Mouse (Mus musculus): Measurements from ENCODE around the gene Lhx3. TPM values are rescaled to one million over a fixed set of nuclear protein-coding genes. Genes with fewer than 3 reads are reported as not detected.
A peak's percentile ranks its signal among the peaks of the same experiment; 100 is the strongest.

Lhx3 gene
- polyA plus RNA-seq, 1 experiment from 2014 or later = 8.5 TPM

DNA sequence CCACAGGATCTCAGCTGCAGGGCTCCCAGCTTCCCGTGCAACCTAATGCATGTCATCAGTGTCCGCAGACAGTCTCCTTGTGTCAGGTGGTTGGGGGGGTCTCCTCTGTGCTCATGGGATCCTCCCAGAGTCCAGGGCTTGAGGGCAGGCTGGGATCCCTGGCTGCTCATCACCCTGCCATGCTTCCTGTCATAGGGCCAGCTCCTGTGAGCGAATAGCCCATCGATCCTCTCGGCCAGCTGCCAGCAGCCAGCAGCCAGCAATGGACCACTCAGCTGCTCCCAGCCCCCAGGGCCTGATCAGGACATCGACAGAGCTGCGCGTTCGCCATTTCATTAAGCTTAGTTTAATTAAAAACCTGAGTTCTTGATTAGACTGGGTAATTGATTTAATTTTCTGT lies 50.0 kb downstream of the Lhx3 start:
- Histone ChIP-seq H3K9me3 (replicated peaks) (no peaks in the 10 kb centered on the region), H3K4me3 (replicated peaks) (no peak overlapping the region), H3K27ac (replicated peaks) (peak overlapping the region; percentile 37; the same call in 1 of the 2 replicates), H3K27me3 (replicated peaks) (no peaks in the 10 kb centered on the region), H3K36me3 (no peaks in the 10 kb centered on the region), H3K9ac (replicated peaks) (no peak overlapping the region), H3K4me1 (peaks cover 36% of the 10 kb centered on the region), H3K4me2 (peak overlapping the region; percentile 15)
- WGBS = 31% methylated on average over 9 of the region's 9 CpGs
- peak; percentile 32; the same call in 1 of the 2 replicates for ATAC-seq (ENCODE audit: low FRiP score)

- peak; percentile 34; the same call in 1 of the 2 replicates for ATAC-seq (ENCODE audit: low FRiP score)
- Histone ChIP-seq H3K4me2 (0 out of 2 replicates have a peak overlapping the region, but pooled peaks have one; percentile 5), H3K9me3 (replicated peaks) (no peaks in the 10 kb centered on the region), H3K36me3 (no peaks in the 10 kb centered on the region), H3K9ac (replicated peaks) (no peak overlapping the region), H3K4me3 (replicated peaks) (no peak overlapping the region), H3K27ac (replicated peaks) (peak overlapping the region; percentile 49; the same call in 1 of the 2 replicates), H3K27me3 (replicated peaks) (no peaks in the 10 kb centered on the region), H3K4me1 (peaks cover 36% of the 10 kb centered on the region)
- WGBS = 34% methylated on average over 10 of the region's 10 CpGs
Observed at GRCm38 (mm10) chr2:26156191-26156977, 51.7 kb downstream of the Lhx3 start.

- Histone ChIP-seq H3K9ac (replicated peaks) (no peak overlapping the region), H3K4me1 (peaks cover 36% of the 10 kb centered on the region), H3K4me2 (no peak overlapping the region), H3K9me3 (replicated peaks) (no peaks in the 10 kb centered on the region), H3K4me3 (replicated peaks) (no peak overlapping the region), H3K27me3 (replicated peaks) (no peaks in the 10 kb centered on the region), H3K36me3 (no peaks in the 10 kb centered on the region), H3K27ac (replicated peaks) (no peak overlapping the region; the same call in 1 of the 2 replicates)
- ATAC-seq (ENCODE audit: low FRiP score) = no peak
- WGBS = 83% methylated on average over 3 of the region's 3 CpGs
Observed at GRCm38 (mm10) chr2:26155737-26156136, 52.4 kb downstream of the Lhx3 start.

DNA sequence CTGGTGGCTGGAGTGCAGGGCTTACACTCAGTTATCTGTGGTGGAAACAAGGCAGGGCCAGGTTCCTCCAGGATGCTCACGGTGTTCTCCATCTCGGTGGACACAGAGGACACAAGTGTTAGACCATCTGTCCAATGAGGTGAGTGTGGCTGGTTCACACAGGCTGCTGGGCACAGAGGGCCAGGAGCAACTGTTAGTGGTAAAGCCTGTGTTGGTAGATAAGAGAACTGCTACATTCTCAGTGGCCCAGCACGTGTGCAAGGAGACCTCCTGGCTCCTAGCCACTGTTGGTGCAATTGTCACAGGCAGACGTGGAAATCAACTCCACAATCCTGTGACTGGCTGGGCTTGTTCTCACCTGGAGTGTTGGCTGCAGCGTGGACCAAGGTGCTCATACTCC lies 53.5 kb downstream of the Lhx3 start:
- H3K27ac ChIP-seq (replicated peaks) = no peak overlapping the region
- no peaks in the 10 kb centered on the region for H3K9me3 ChIP-seq (replicated peaks)
- H3K4me1 ChIP-seq = peaks cover 36% of the 10 kb centered on the region
- H3K27me3 ChIP-seq (replicated peaks) = no peaks in the 10 kb centered on the region
- H3K4me3 ChIP-seq (replicated peaks) = no peak overlapping the region
- WGBS = 73% methylated on average over 5 of the region's 5 CpGs
- H3K36me3 ChIP-seq = no peaks in the 10 kb centered on the region
- ATAC-seq (ENCODE audit: low FRiP score) = 0 out of 2 replicates have a peak, but pooled peaks have one; percentile 3
- H3K9ac ChIP-seq (replicated peaks) = no peak overlapping the region
- H3K4me2 ChIP-seq = no peak overlapping the region

GRCm38 (mm10) chr2:26153909-26154340 lies 54.2 kb downstream of the Lhx3 start:
- 12% methylated on average over 4 of the region's 4 CpGs for WGBS
- H3K27me3 ChIP-seq (replicated peaks) = no peaks in the 10 kb centered on the region
- no peak overlapping the region for H3K4me3 ChIP-seq (replicated peaks)
- no peaks in the 10 kb centered on the region for H3K36me3 ChIP-seq
- H3K9ac ChIP-seq (replicated peaks) = no peak overlapping the region
- peak; percentile 76 for ATAC-seq (ENCODE audit: low FRiP score)
- peaks cover 36% of the 10 kb centered on the region for H3K4me1 ChIP-seq
- no peaks in the 10 kb centered on the region for H3K9me3 ChIP-seq (replicated peaks)
- H3K4me2 ChIP-seq = no peak overlapping the region
- no peak overlapping the region for H3K27ac ChIP-seq (replicated peaks)

DNA sequence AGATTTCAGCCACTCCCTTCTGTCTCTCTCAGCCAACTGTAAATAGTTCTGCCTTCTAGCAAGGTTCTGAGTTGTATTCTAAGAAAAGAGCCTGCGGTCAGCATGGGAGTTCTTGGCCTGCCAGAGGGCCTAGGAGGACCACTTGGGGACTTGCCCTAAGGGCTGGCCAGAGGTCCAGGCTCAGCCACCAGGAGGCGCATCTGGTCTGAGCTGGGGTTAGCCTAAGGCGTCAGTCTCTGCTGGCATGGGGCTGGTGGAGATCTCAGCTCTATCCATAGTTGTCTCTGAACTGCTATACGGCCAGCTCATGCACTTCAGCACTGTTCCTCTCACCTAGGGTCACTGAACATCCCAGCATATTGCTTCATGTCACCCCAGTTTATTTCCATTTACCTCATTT lies 54.8 kb downstream of the Lhx3 start:
- H3K27me3 ChIP-seq (replicated peaks) = no peaks in the 10 kb centered on the region
- ATAC-seq (ENCODE audit: low FRiP score) = no peak
- H3K36me3 ChIP-seq = no peaks in the 10 kb centered on the region
- H3K4me2 ChIP-seq = no peak overlapping the region
- no peaks in the 10 kb centered on the region for H3K9me3 ChIP-seq (replicated peaks)
- H3K9ac ChIP-seq (replicated peaks) = no peak overlapping the region
- no peak overlapping the region for H3K27ac ChIP-seq (replicated peaks)
- no peak overlapping the region for H3K4me3 ChIP-seq (replicated peaks)
- peaks cover 30% of the 10 kb centered on the region for H3K4me1 ChIP-seq
- 38% methylated on average over 4 of the region's 4 CpGs for WGBS

Other genes starting within 250 kb of the Lhx3 start
- 42.3 and 61.6 TPM in 2 replicates for gene Camsap1, start 225.0 kb downstream of the Lhx3 start, polyA plus RNA-seq (2015; fragmentation: Nextera tagmentation; extraction: Ambion mirVana)
- 138 and 148 TPM in 2 replicates for gene Ubac1, start 186.5 kb downstream of the Lhx3 start, polyA plus RNA-seq (2015; fragmentation: Nextera tagmentation; extraction: Ambion mirVana)
- gene Nacc2, start 85.1 kb downstream of the Lhx3 start, polyA plus RNA-seq (2015; fragmentation: Nextera tagmentation; extraction: Ambion mirVana) = 22.9 and 23.6 TPM in 2 replicates
- 14.7 and 18.2 TPM in 2 replicates for gene Qsox2, start 29.2 kb upstream of the Lhx3 start, polyA plus RNA-seq (2015; fragmentation: Nextera tagmentation; extraction: Ambion mirVana)
- 0.03 and 0.11 TPM in 2 replicates for gene Ccdc187, start 86.3 kb upstream of the Lhx3 start, polyA plus RNA-seq (2015; fragmentation: Nextera tagmentation; extraction: Ambion mirVana)
- 130 and 158 TPM in 2 replicates for gene Gpsm1, start 107.2 kb upstream of the Lhx3 start, polyA plus RNA-seq (2015; fragmentation: Nextera tagmentation; extraction: Ambion mirVana)
- gene Dnlz, start 143.8 kb upstream of the Lhx3 start, polyA plus RNA-seq (2015; fragmentation: Nextera tagmentation; extraction: Ambion mirVana) = 29.8 and 33.4 TPM in 2 replicates
- 2.1 and 2.5 TPM in 2 replicates for gene Card9, start 152.6 kb upstream of the Lhx3 start, polyA plus RNA-seq (2015; fragmentation: Nextera tagmentation; extraction: Ambion mirVana)
- 30.4 and 33.6 TPM in 2 replicates for gene Snapc4, start 172.4 kb upstream of the Lhx3 start, polyA plus RNA-seq (2015; fragmentation: Nextera tagmentation; extraction: Ambion mirVana)
- gene Entr1, start 181.0 kb upstream of the Lhx3 start, polyA plus RNA-seq (2015; fragmentation: Nextera tagmentation; extraction: Ambion mirVana) = 153 and 160 TPM in 2 replicates
- gene Pmpca, start 181.1 kb upstream of the Lhx3 start, polyA plus RNA-seq (2015; fragmentation: Nextera tagmentation; extraction: Ambion mirVana) = 94.7 and 95.3 TPM in 2 replicates
- gene Inpp5e, start 200.9 kb upstream of the Lhx3 start, polyA plus RNA-seq (2015; fragmentation: Nextera tagmentation; extraction: Ambion mirVana) = 23.4 and 23.9 TPM in 2 replicates
- 16.7 and 17.2 TPM in 2 replicates for gene Sec16a, start 236.9 kb upstream of the Lhx3 start, polyA plus RNA-seq (2015; fragmentation: Nextera tagmentation; extraction: Ambion mirVana)